Mouse (Mus musculus): ENCODE data around the gene Cmya5.

Gene Cmya5

GRCm38 (mm10) chr13:93062860-93063636 lies 81.5 kb downstream of the Cmya5 start:
- peak; percentile 11 for DNase-seq (ENCODE audit: low read depth)

GRCm38 (mm10) chr13:93061311-93061710 lies 83.2 kb downstream of the Cmya5 start:
- peak; percentile 2 for DNase-seq (ENCODE audit: low read depth)

DNA sequence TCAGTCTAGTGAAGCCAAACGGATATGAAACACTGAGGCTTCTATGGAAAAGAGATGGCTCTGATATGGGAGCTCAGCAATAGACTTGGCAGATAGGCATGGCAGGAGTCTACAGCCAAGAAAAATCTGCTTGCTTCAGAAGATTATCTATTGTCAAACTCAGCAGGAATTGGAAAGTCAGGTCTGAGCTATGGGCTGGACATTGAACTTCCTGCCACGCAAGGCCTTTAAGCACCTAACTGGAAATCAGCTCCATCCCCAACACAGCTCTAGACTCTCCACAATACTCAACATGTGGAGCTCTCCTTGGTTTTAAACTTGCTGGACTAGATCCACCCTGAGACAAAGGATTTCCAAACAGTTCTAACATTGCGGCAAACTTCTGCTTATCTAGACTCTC lies 84.1 kb downstream of the Cmya5 start:
- no peak for DNase-seq (ENCODE audit: low read depth)

DNA sequence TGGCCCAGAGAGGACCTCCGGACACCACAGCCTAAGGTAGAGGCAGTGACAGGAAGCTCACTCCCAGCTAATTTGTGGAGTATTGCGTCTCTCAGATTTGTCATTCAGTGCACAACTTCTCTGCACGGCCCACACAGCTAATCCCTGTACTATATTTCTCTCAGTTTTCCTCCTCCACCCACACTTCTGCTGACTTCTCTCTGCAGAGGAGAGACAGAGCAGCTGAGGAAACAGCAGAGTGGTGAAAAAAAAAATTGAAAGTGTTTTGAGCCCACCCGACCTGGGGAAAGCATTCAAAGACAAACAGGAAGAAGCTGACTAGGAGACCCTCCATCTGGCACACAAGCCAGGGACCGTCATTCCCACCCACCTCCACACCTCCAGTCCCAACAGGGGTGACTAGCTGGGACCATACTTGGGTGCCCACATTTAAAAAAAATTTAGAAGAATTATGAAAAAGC lies 85.9 kb downstream of the Cmya5 start:
- DNase-seq (ENCODE audit: low read depth) = no peak

DNA sequence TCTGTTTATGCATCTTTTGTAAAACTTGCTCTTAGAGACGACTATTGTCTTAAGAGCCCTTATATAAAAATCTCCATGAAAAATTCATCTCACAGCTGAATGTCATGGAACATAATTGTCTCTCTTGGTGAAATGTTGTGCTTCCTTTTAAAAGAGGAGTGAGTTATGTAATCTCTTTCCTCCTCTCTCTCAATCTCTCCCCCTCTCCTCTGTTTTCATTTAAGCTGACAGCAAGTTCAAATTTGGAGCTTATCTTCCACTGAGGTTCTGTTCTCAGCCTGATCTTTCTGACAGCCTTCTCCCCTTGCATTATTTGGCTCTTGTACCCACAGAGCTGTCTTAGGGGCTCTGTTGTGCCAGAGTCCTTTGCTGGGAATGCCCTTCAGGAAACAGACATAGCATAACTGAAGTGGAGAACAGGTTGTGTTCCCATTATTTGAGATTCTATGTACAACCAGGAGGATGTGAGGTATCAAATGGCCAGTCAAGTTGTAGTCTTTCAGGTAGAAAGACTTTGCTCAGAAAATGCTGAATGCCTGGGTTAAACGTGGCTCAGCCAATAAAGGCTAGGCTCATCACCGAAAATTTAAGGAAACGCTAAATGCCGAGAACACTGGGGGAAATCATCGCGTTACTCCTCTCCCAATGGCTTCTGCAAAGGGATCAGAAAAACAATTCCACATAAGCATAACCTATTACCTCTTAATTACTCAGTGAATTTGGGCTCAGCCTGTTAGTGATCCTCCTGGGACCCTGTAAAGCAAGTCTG lies 86.8 kb downstream of the Cmya5 start:
- DNase-seq (ENCODE audit: low read depth) = no peak

DNA sequence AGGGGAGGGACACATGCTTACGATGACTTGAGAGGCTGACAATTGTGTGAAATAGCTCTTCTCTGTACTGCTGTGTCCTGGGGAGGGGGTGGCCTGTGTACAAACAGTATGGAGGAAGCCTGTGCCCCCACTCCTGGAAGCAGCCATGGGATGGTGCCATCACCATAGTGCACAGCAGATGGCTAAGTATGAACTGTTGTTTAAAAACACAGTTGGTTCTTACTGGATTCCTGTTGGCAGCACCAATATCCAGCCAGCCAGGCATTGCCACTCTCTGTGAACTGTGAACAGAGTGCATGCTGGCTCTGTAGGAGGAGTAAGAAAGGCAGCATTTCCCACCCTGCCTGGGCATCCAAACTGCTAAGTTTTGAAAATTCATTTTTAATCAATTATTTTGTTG lies 88.4 kb downstream of the Cmya5 start:
- no peak for DNase-seq (ENCODE audit: low read depth)

DNA sequence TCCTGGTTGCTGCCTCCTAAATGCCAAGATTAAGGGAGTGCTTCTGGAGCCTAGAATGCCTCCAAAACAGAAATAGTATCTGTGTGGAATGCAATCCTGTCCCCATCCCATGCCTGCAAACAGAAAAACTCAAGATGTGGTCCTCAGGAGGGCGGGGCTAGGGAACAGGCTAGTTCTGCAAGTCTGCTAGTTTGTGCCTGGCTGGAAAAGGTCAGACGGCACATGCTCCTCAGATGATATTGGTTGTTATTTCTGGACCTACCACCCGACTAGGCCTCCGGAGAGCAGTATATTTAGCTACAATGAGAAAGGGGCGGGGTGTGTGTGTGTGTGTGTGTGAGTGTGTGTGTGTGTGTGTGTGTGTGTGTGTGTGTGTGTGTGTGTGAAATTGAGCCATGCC lies 93.0 kb downstream of the Cmya5 start:
- DNase-seq (ENCODE audit: low read depth) = no peak

GRCm38 (mm10) chr13:93041021-93041420 lies 103.5 kb downstream of the Cmya5 start:
- no peak for DNase-seq (ENCODE audit: low read depth)

GRCm38 (mm10) chr13:93036218-93036617 lies 108.3 kb downstream of the Cmya5 start:
- DNase-seq (ENCODE audit: low read depth) = no peak

GRCm38 (mm10) chr13:93029337-93029736 lies 115.2 kb downstream of the Cmya5 start:
- DNase-seq (ENCODE audit: low read depth) = no peak

- no peak for DNase-seq (ENCODE audit: low read depth)
These were observed 119.7 kb downstream of the Cmya5 start for GRCm38 (mm10) chr13:93024837-93025236.

DNA sequence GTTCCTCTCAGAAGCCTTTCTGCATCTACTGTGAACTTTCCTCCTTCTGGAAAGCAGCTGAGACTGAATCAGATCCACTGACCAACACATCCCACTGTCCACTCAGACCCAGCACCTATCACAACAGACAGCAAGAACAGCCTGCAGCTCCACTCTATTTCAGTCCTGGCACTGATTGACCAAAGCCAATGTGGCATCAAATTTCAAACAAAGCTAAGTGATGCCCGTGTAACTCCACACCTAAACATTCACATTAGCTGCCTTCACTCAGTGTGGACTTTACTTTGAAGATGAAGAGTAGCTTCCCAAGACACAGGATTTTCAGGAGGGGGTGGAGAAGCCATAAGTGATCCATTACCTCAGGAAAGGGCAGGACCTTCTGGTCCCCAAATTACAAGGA lies 122.4 kb downstream of the Cmya5 start:
- DNase-seq (ENCODE audit: low read depth) = no peak

DNA sequence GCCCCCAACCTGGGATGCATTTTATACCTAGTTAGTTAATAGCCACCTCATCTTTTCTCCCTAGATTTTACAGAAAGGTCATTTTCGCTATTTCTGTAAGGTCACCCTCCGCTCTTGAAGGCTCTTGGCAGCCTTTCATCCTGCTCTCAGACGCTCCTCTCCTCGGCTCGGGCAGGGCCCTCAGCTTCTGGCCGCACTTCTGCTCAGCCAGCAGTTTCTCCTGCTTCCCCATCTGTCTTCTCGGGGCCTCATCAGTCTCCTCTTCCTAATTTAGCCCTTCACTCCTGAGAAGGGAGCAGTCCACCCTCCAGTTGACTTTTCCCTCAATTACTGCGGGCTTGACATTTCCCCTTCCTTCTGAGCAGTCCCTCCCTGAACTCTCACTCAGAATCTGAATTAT lies 131.6 kb downstream of the Cmya5 start:
- no peak for DNase-seq (ENCODE audit: low read depth)

GRCm38 (mm10) chr13:93011315-93011714 lies 133.2 kb downstream of the Cmya5 start:
- no peak for DNase-seq (ENCODE audit: low read depth)

DNA sequence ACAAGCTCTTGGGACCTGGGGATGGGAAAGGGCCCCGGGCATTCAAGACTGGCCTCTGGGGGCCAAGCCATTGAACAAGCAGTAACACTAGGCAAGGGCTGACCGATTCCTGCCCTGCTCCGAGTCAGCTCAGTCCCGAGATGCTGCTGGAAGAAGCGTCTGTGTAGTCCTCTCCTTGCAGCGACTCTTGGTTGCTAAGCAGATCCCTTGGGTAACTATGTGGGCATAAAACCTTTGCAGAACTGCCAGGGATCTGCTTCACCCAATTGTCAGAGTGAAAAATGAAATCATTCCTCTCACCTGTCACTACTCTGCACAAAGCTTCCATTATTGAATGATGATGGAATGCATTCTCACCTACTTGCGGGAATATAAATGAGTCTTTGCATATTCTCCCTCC lies 134.0 kb downstream of the Cmya5 start:
- no peak for DNase-seq (ENCODE audit: low read depth)

DNA sequence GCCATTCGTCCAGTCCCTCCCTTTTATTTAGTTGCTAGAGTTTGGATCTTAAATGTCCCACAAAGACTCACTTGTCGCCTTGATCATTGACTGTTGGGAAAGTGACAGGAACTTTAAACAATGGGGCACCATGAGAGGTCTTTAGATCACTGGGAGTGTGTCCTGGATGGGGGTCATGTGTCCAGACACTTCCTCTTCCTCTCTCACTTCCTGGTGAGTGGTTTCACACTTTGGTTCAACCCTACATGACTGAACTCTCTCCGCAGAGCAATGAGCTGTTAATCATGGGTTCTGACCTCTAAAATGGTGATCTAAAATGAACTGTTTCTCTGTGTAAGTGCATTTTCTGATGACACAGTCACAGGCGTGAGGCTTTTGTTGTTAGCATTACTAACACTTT lies 137.4 kb downstream of the Cmya5 start:
- DNase-seq (ENCODE audit: low read depth) = no peak

DNA sequence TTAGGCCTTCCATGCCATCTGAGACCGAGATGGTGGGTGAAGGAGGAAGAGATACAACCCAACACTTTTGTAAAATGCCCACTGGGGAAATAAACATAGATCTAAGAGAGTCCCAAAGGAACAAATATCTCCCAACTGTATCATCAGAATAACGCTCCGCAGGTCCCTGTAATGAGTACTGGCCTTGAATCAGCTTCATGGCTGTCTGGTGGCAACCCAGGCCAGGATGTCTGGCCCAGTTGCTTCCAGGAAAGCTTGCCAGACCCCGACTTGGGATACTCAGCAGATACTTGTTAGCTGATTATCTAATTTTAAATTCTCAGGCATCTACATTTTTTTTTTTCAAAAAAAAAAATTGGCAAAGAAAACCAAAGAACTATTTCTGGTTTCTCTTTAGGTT lies 138.2 kb downstream of the Cmya5 start:
- DNase-seq (ENCODE audit: low read depth) = no peak

DNA sequence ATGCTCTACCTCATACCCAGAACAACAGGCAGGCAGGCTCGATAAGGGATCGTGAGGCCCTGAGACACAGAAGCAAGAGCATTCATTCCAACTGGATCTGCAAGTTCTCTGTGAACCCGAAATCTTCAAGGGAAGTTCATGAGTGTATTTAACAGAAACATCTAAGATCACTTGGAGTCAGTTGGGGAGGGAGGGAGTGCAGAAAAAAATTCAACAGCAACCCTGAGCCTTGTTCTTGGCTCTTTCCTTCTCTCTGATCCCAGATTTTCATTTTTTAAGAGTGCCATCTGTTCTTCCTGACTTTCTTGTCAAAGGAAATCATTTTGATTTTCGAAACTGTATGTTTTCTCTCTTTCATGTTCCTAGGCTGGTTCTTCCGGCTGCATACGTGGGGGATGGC lies 140.5 kb downstream of the Cmya5 start:
- no peak for DNase-seq (ENCODE audit: low read depth)

GRCm38 (mm10) chr13:93002456-93002855 lies 142.1 kb downstream of the Cmya5 start:
- DNase-seq (ENCODE audit: low read depth) = no peak

DNA sequence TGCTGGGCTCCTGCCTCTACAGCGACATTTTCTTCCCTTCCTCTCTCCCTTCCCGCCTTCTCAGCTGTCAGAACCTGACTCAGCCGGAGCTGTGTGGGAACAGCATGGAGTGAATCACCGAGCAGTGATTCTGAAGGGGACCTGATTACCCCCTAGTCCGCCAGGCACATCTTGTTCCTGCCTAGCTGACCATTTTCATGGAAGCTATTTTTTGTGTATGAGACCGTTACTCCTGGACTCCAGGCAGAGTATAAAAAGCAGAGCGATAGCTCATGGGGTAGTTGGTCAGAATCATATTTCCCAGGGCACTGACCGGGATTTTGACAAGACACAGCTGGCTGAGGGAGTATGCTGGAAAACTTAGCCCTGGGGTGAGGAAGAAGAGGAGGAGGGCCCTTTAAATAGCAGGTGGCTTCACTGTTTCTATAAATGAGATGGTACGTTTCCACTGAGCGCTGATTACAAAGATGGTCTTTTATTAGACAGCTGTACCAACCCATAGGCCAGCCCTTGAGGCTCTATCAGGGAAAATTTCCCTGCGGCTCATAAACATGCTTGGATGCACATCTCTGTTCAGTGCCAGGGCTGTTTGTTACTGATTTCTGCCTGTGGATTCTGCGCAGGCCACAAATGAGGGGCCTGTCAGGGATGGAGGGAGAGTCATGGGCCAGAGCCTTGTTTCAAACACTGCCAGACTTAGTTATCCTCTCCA lies 143.7 kb downstream of the Cmya5 start:
- DNase-seq (ENCODE audit: low read depth) = peak; percentile 67

DNA sequence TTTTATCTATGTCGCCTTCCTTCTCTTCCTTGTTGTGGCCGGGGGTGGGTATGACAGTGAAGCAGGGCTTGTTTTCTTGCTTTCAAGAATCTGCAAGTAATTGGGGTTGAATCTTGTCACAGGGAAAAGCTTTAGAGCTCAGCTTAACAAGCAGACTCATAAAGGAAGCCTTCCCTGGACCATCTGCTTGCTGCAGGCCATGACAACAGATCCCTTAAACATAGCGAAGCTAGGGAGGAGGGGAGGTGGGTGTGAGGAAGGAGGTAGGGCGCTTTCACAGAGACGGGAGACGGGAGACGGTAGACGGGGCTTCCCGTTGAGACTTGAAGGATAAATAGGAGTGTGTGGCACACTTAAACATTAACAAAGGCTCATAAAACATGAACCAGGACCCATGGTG lies 144.7 kb downstream of the Cmya5 start:
- no peak for DNase-seq (ENCODE audit: low read depth)

GRCm38 (mm10) chr13:92994743-92995142 lies 149.8 kb downstream of the Cmya5 start:
- DNase-seq (ENCODE audit: low read depth) = peak; percentile 68

DNA sequence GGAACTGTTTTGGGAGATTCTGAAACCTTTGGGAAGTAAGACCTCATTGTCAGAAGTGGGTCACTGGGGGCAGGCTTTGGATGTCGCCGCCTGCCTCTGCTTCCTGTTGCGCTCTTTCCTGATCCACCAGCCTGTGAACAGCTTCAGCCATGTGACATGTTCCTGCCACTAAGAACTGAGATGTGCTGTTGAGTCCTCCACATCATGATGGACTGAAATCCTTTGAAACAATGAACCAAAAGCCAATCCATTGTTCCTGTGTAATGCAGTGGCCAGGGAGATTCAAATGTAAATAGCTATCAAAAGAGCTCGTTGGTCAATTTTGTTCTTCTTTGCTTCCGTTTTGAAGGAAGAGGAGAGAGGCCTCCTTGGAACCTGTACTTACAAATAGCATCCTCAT lies 151.7 kb downstream of the Cmya5 start:
- no peak for DNase-seq (ENCODE audit: low read depth)

All from NIH3T3 (cell line).